Mouse (Mus musculus) heart, postnatal 25 days (tissue): Measurements from ENCODE around the gene Camk2d. TPM values are rescaled to one million over a fixed set of nuclear protein-coding genes. Genes with fewer than 3 reads are reported as not detected.

Source experiments
- DNase-seq: peaks from one replicate; pipeline ENCODE4 v3.0.0; 2022; ENCODE audit warnings: low spot score
- intact Hi-C: fragments of 180-260 bp; cut with DNase I; formaldehyde crosslinking; loops from one replicate; pipeline ENCODE4 v1.15.1; 2025
- total RNA-seq, 2 experiments: library from RNA; stranded (reverse); gene quantifications; 2 replicates each; pipeline ENCODE4 v1.2.3; 2021

The Camk2d gene
- total RNA-seq, 2 experiments from 2014 or later, result 150 to 154 TPM

GRCm38 (mm10) chr3:126725647-126726046, 129.5 kb downstream of the Camk2d start:
- no peak for DNase-seq
- intact Hi-C loops, result no loop called here

GRCm38 (mm10) chr3:126727387-126727786, 131.3 kb downstream of the Camk2d start:
- intact Hi-C loops, result no loop called here
- no peak for DNase-seq

- DNase-seq, result no peak
- intact Hi-C loops, result no loop called here
These were observed 134.3 kb downstream of the Camk2d start for GRCm38 (mm10) chr3:126730411-126730810.

- no peak for DNase-seq
- intact Hi-C loops, result no loop called here
These were observed 136.2 kb downstream of the Camk2d start for GRCm38 (mm10) chr3:126732323-126732722.

- DNase-seq, result no peak
- intact Hi-C loops, result no loop called here
These were observed 138.4 kb downstream of the Camk2d start for GRCm38 (mm10) chr3:126734533-126734932.

DNA sequence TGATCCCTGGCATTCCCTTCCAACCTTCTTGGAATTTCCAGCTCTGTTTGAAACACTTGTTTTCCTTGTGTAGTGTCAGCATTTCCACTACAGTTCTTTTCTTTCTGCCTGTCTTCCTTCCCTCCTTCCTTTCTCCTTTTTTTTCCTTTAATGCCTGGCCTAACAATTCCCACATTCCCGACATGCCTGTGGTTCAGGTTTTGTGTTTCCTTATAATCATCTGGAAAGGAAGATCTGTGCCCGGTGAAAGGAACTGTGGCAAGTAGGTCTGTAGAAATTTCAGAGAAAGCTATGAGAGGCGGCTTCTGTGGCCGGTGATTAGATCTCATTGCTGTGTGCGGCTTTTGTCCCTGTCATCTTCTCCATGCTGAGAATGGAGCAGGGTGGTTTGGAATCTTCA, 139.1 kb downstream of the Camk2d start:
- DNase-seq, result no peak
- intact Hi-C loops, result loop anchor here (5.0 kb wide), 1 partner anchor 138 kb away; the partner anchor contains the start of gene Camk2d

GRCm38 (mm10) chr3:126737128-126737527, 141.0 kb downstream of the Camk2d start:
- no peak for DNase-seq
- intact Hi-C loops, result loop anchor here (5.0 kb wide), 1 partner anchor 140 kb away; the partner anchor contains the start of gene Camk2d

- intact Hi-C loops, result no loop called here
- DNase-seq, result no peak
These were observed 144.0 kb downstream of the Camk2d start for GRCm38 (mm10) chr3:126740146-126740545.

GRCm38 (mm10) chr3:126744432-126745133, 148.5 kb downstream of the Camk2d start:
- intact Hi-C loops, result no loop called here
- no peak for DNase-seq

DNA sequence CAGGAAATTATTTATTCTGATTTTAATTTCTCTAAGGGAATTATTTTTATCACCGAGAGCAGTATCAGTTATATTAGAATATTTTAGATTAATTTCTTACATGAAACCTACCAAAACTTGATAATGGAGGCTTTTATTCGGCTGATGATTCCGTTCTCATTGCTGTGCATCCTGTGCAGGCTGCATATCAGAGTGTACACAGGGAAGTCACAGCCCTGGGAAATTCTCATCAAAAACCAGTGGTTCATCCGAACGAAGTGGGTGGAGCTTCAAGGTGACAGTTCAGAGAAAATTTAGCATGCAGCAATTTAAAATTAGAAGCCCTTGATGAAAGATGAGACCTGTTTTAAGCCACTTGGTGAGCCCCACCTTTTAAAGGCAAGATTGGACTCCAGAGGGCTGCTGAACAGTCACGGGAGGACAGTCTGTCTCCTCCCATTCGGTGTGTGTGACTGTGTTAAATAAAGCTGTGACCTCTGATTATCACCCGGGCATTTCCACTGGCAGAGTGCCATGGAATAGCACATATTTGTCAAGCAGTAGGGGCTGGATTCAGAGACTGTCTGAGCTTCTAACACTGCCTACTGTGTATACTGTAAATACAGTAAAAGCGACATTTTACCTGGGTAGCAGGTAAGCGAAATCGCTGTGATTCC, 150.2 kb downstream of the Camk2d start:
- peak; percentile 44 for DNase-seq
- intact Hi-C loops, result no loop called here

DNA sequence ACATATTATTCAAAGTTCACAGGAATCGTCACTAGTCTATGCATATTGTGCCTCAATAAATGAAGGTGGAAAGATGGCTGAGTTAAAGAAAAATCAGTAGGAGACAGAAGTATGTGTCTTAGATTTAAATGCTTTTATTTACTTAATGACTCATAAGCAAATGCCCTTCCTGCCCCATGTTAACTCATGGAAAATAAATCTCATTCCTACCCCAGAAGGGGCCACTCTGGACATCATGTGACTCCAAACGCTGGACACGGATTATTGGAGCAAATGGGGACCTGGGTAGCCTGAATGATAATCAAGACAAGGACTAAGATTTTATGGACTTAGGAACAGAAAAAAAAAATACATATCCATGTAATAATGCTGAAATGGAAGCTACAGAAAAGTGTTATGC, 151.5 kb downstream of the Camk2d start:
- intact Hi-C loops, result no loop called here

DNA sequence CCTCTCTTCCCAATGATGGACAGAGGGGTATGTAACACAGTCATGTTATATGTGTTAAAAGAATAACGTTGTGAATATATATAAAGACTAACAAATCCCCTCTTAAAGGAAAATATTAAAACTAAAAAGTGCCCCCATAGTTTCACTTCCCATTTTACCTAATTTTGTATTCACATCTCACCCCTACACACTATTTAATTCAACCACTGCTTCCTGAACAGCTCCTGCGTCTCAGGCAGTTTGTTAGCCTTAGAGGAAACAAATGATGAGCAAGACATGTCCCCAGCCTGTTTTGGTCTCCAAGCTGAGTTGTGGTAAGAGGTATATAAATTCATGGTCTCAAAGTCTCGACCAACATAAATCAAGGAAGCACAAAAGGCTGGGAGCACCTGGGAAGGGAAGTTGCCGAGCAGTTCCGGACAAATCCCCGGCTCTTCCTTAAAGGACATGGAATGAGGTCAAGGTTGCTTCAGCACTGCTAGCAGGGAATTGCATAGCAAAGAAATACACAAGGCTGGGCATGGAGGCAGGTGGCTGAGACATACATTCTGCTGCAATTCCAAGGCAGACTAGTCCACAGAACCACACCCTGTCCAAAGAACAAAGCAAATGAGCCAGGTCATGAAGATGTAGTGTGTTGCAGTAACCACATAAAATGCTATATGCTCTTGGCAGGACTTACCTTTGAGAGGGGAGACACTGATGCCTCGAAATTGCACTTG, 155.4 kb downstream of the Camk2d start:
- intact Hi-C loops, result no loop called here
- DNase-seq, result no peak

More for the DNA sequence above, 151.5 kb downstream of the Camk2d start:
- DNase-seq, result no peak

DNA sequence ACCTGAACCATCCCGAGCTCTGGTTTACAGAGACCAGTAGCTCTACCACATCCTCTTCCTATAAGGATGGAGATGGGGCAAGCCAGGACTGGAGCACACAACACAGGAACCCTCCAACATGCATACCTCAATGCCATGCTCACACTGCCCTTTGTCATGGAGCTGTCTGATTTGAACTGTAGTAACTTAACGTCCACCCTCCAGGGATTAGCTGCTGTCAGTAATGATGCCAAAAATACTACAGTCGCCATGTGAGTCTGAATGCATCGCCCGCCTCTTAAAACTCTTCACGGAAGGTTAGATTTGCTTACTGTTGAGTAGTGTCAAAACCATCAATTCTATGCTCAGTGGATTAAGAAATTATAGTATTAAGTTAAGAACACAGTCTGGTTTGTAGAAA, 156.9 kb downstream of the Camk2d start:
- DNase-seq, result no peak
- intact Hi-C loops, result no loop called here

- no peak for DNase-seq
- intact Hi-C loops, result no loop called here
These were observed 162.3 kb downstream of the Camk2d start for GRCm38 (mm10) chr3:126758398-126758797.

GRCm38 (mm10) chr3:126760608-126761007, 164.5 kb downstream of the Camk2d start:
- intact Hi-C loops, result no loop called here

DNA sequence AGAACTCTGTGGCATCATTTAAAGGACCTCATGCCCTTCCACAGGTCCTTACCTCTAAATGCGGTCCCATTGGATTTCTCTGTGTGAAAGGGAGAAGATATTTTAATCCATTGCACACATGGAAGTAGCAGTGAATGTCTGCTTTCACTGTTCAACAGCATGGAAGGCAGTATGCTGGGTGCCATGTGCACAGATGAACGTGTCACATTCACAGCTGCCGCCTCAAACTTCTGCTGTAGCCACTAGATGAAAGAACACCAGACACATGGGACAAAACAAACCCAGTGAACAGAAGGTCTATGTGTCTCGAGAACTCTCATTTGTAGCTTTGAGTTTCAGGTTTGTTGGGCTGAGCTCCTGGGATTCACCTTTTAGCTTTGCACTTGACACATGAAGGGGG, 168.6 kb downstream of the Camk2d start:
- intact Hi-C loops, result no loop called here
- no peak for DNase-seq

More at GRCm38 (mm10) chr3:126760608-126761007, 164.5 kb downstream of the Camk2d start:
- no peak for DNase-seq

DNA sequence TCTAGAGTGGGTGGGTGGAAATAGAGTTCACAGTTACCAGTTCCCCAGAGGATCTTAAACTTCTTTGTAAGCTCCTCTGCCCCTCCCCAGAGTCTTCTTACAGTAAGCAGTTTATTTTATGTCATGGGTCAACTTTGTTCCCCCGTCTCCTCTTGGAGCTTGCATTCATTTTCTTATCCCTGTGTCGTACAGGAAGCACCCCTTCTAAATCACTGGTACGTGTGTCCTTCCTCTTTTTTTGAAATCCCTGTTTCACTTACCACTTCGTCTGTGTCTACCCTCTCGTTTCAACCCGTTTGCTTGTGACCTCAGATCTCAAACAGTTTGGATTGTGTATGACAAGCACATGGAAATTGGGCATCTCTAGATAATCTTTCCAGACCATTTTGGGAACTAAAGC, 174.0 kb downstream of the Camk2d start:
- DNase-seq, result no peak
- intact Hi-C loops, result loop anchor here (5.0 to 10.0 kb wide), 2 partner anchors 193 to 725 kb away; no protein-coding TSS in a partner anchor

GRCm38 (mm10) chr3:126771032-126771431, 174.9 kb downstream of the Camk2d start:
- intact Hi-C loops, result loop anchor here (1.0 to 10.0 kb wide), 3 partner anchors 175 to 726 kb away; partner anchors contain the start of gene Camk2d
- no peak for DNase-seq

DNA sequence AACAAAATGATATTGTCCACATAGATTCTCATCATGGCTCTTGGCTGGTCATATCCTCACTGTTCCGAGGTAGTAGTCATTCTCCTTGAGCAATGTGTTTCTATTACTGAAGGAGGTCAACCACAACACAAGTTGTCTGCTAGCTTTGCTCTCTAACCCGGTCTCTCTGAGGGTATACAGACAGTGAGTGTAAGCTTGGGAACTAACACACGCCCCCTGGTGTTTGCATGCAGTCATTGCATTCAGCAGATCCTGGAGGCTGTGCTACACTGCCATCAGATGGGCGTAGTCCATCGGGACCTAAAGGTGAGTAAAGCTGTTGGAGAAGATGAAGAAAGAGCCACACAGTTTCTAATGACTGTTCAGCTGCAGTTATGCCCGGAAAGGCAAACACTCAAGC, 175.4 kb downstream of the Camk2d start:
- intact Hi-C loops, result loop anchor here (1.0 to 10.0 kb wide), 3 partner anchors 175 to 727 kb away; partner anchors contain the start of gene Camk2d
- DNase-seq, result peak; percentile 54

GRCm38 (mm10) chr3:126776001-126776400, 179.9 kb downstream of the Camk2d start:
- intact Hi-C loops, result loop anchor here (10.0 kb wide), 1 partner anchor 731 kb away; no protein-coding TSS in a partner anchor
- DNase-seq, result no peak
